Mouse (Mus musculus): ENCODE measurements around the gene Inhba. TPM values are rescaled to one million over a fixed set of nuclear protein-coding genes. Genes with fewer than 3 reads are reported as not detected.

Inhba gene
- 9.5 and 13.4 TPM in 2 replicates for polyA plus RNA-seq (2014; fragmentation: Nextera tagmentation; extraction: Ambion mirVana)

GRCm38 (mm10) chr13:16011372-16012242 lies at the start of gene Inhba:
Gene Inhba, plus strand, starts transcription at chr13:16011851.
- ATAC-seq (ENCODE audit: low read depth) (peak; percentile 67), DNase-seq (ENCODE audit: low spot score) (peak; percentile 56)
- 8% methylated on average over 31 of the region's 31 CpGs for WGBS
- H3K36me3 ChIP-seq (ENCODE audit: control insufficient read depth, insufficient read depth, low read length) = no peaks in the 10 kb centered on the region
- H3K4me1 ChIP-seq (ENCODE audit: control insufficient read depth, insufficient read depth, low read length) = no peaks in the 10 kb centered on the region
- H3K27ac ChIP-seq (replicated peaks; ENCODE audit: low read depth, low read length) = peak within 1 kb of the TSS; percentile 49
- H3K27me3 ChIP-seq (replicated peaks; ENCODE audit: control insufficient read depth, insufficient read depth, low read length) = no peaks in the 10 kb centered on the region
- H3K4me2 ChIP-seq (ENCODE audit: low read depth, low read length) = peak within 1 kb of the TSS; percentile 90
- H3K9ac ChIP-seq (ENCODE audit: low read depth, low read length) = peak within 1 kb of the TSS; percentile 68
- peak within 1 kb of the TSS; percentile 47 for H3K4me3 ChIP-seq (ENCODE audit: low read depth, low read length)
- H3K9me3 ChIP-seq (ENCODE audit: control insufficient read depth, low read length) = no peaks in the 10 kb centered on the region

- WGBS = 100% methylated on average over 1 of the region's 1 CpGs
- ATAC-seq (ENCODE audit: low read depth) (no peak), DNase-seq (ENCODE audit: low spot score) (no peak)
- no peak overlapping the region for H3K4me2 ChIP-seq (ENCODE audit: low read depth, low read length)
- H3K27ac ChIP-seq (replicated peaks; ENCODE audit: low read depth, low read length) = no peak overlapping the region
- H3K9ac ChIP-seq (ENCODE audit: low read depth, low read length) = no peak overlapping the region
- no peaks in the 10 kb centered on the region for H3K36me3 ChIP-seq (ENCODE audit: control insufficient read depth, insufficient read depth, low read length)
- no peaks in the 10 kb centered on the region for H3K4me1 ChIP-seq (ENCODE audit: control insufficient read depth, insufficient read depth, low read length)
- no peaks in the 10 kb centered on the region for H3K27me3 ChIP-seq (replicated peaks; ENCODE audit: control insufficient read depth, insufficient read depth, low read length)
- no peaks in the 10 kb centered on the region for H3K9me3 ChIP-seq (ENCODE audit: control insufficient read depth, low read length)
- no peak overlapping the region for H3K4me3 ChIP-seq (ENCODE audit: low read depth, low read length)
Observed at GRCm38 (mm10) chr13:15976584-15976983, 35.1 kb upstream of the Inhba start.

GRCm38 (mm10) chr13:15979551-15979950 lies 32.1 kb upstream of the Inhba start:
- H3K4me3 ChIP-seq (ENCODE audit: low read depth, low read length) = no peak overlapping the region
- H3K36me3 ChIP-seq (ENCODE audit: control insufficient read depth, insufficient read depth, low read length) = no peaks in the 10 kb centered on the region
- no peak overlapping the region for H3K4me2 ChIP-seq (ENCODE audit: low read depth, low read length)
- no peak overlapping the region for H3K27ac ChIP-seq (replicated peaks; ENCODE audit: low read depth, low read length)
- no peak overlapping the region for H3K9ac ChIP-seq (ENCODE audit: low read depth, low read length)
- 76% methylated on average over 3 of the region's 3 CpGs for WGBS
- H3K4me1 ChIP-seq (ENCODE audit: control insufficient read depth, insufficient read depth, low read length) = no peaks in the 10 kb centered on the region
- H3K27me3 ChIP-seq (replicated peaks; ENCODE audit: control insufficient read depth, insufficient read depth, low read length) = no peaks in the 10 kb centered on the region
- no peaks in the 10 kb centered on the region for H3K9me3 ChIP-seq (ENCODE audit: control insufficient read depth, low read length)
- ATAC-seq (ENCODE audit: low read depth) = no peak
- no peak for DNase-seq (ENCODE audit: low spot score)

- H3K9ac ChIP-seq (ENCODE audit: low read depth, low read length) = no peak overlapping the region
- WGBS = 78% methylated on average over 3 of the region's 3 CpGs
- no peaks in the 10 kb centered on the region for H3K36me3 ChIP-seq (ENCODE audit: control insufficient read depth, insufficient read depth, low read length)
Observed at GRCm38 (mm10) chr13:15982041-15982440, 29.6 kb upstream of the Inhba start.

GRCm38 (mm10) chr13:15985761-15986160 lies 25.9 kb upstream of the Inhba start:
- DNase-seq (ENCODE audit: low spot score) (no peak), ATAC-seq (ENCODE audit: low read depth) (no peak)
- no peak overlapping the region for H3K27ac ChIP-seq (replicated peaks; ENCODE audit: low read depth, low read length)
- no peaks in the 10 kb centered on the region for H3K27me3 ChIP-seq (replicated peaks; ENCODE audit: control insufficient read depth, insufficient read depth, low read length)
- H3K9me3 ChIP-seq (ENCODE audit: control insufficient read depth, low read length) = no peaks in the 10 kb centered on the region
- H3K9ac ChIP-seq (ENCODE audit: low read depth, low read length) = no peak overlapping the region
- H3K4me3 ChIP-seq (ENCODE audit: low read depth, low read length) = no peak overlapping the region
- H3K4me1 ChIP-seq (ENCODE audit: control insufficient read depth, insufficient read depth, low read length) = no peaks in the 10 kb centered on the region
- H3K36me3 ChIP-seq (ENCODE audit: control insufficient read depth, insufficient read depth, low read length) = no peaks in the 10 kb centered on the region
- WGBS = 57% methylated on average over 2 of the region's 2 CpGs
- no peak overlapping the region for H3K4me2 ChIP-seq (ENCODE audit: low read depth, low read length)

More at GRCm38 (mm10) chr13:15982041-15982440, 29.6 kb upstream of the Inhba start:
- H3K4me2 ChIP-seq (ENCODE audit: low read depth, low read length) = no peak overlapping the region
- no peak for DNase-seq (ENCODE audit: low spot score)
- H3K9me3 ChIP-seq (ENCODE audit: control insufficient read depth, low read length) = no peaks in the 10 kb centered on the region
- H3K27ac ChIP-seq (replicated peaks; ENCODE audit: low read depth, low read length) = no peak overlapping the region
- no peaks in the 10 kb centered on the region for H3K4me1 ChIP-seq (ENCODE audit: control insufficient read depth, insufficient read depth, low read length)
- H3K27me3 ChIP-seq (replicated peaks; ENCODE audit: control insufficient read depth, insufficient read depth, low read length) = no peaks in the 10 kb centered on the region
- ATAC-seq (ENCODE audit: low read depth) = no peak
- H3K4me3 ChIP-seq (ENCODE audit: low read depth, low read length) = no peak overlapping the region

GRCm38 (mm10) chr13:15986172-15986571 lies 25.5 kb upstream of the Inhba start:
- Histone ChIP-seq H3K9me3 (ENCODE audit: control insufficient read depth, low read length) (no peaks in the 10 kb centered on the region), H3K4me1 (ENCODE audit: control insufficient read depth, insufficient read depth, low read length) (no peaks in the 10 kb centered on the region), H3K27me3 (replicated peaks; ENCODE audit: control insufficient read depth, insufficient read depth, low read length) (no peaks in the 10 kb centered on the region), H3K9ac (ENCODE audit: low read depth, low read length) (no peak overlapping the region), H3K27ac (replicated peaks; ENCODE audit: low read depth, low read length) (no peak overlapping the region), H3K36me3 (ENCODE audit: control insufficient read depth, insufficient read depth, low read length) (no peaks in the 10 kb centered on the region), H3K4me3 (ENCODE audit: low read depth, low read length) (no peak overlapping the region), H3K4me2 (ENCODE audit: low read depth, low read length) (no peak overlapping the region)
- DNase-seq (ENCODE audit: low spot score) (no peak), ATAC-seq (ENCODE audit: low read depth) (no peak)
- 89% methylated on average over 4 of the region's 4 CpGs for WGBS

GRCm38 (mm10) chr13:15995314-15995713 lies 16.3 kb upstream of the Inhba start:
- ATAC-seq (ENCODE audit: low read depth) (no peak), DNase-seq (ENCODE audit: low spot score) (no peak)
- H3K9me3 ChIP-seq (ENCODE audit: control insufficient read depth, low read length) = no peaks in the 10 kb centered on the region
- H3K4me1 ChIP-seq (ENCODE audit: control insufficient read depth, insufficient read depth, low read length) = no peaks in the 10 kb centered on the region
- no peak overlapping the region for H3K27ac ChIP-seq (replicated peaks; ENCODE audit: low read depth, low read length)
- H3K4me2 ChIP-seq (ENCODE audit: low read depth, low read length) = no peak overlapping the region
- no peak overlapping the region for H3K9ac ChIP-seq (ENCODE audit: low read depth, low read length)
- no peaks in the 10 kb centered on the region for H3K27me3 ChIP-seq (replicated peaks; ENCODE audit: control insufficient read depth, insufficient read depth, low read length)
- H3K36me3 ChIP-seq (ENCODE audit: control insufficient read depth, insufficient read depth, low read length) = no peaks in the 10 kb centered on the region
- 76% methylated on average over 2 of the region's 2 CpGs for WGBS
- H3K4me3 ChIP-seq (ENCODE audit: low read depth, low read length) = no peak overlapping the region

- ATAC-seq (ENCODE audit: low read depth) (no peak), DNase-seq (ENCODE audit: low spot score) (peak; percentile 86)
- Histone ChIP-seq H3K4me2 (ENCODE audit: low read depth, low read length) (no peak overlapping the region), H3K27me3 (replicated peaks; ENCODE audit: control insufficient read depth, insufficient read depth, low read length) (no peaks in the 10 kb centered on the region), H3K27ac (replicated peaks; ENCODE audit: low read depth, low read length) (no peak overlapping the region), H3K9me3 (ENCODE audit: control insufficient read depth, low read length) (no peaks in the 10 kb centered on the region), H3K36me3 (ENCODE audit: control insufficient read depth, insufficient read depth, low read length) (no peaks in the 10 kb centered on the region), H3K4me3 (ENCODE audit: low read depth, low read length) (no peak overlapping the region), H3K4me1 (ENCODE audit: control insufficient read depth, insufficient read depth, low read length) (no peaks in the 10 kb centered on the region), H3K9ac (ENCODE audit: low read depth, low read length) (no peak overlapping the region)
- WGBS = 7% methylated on average over 4 of the region's 4 CpGs
Observed at GRCm38 (mm10) chr13:16005517-16005916, 6.1 kb upstream of the Inhba start.

GRCm38 (mm10) chr13:16007748-16008147 lies 3.9 kb upstream of the Inhba start:
- Histone ChIP-seq H3K9ac (ENCODE audit: low read depth, low read length) (no peak overlapping the region), H3K9me3 (ENCODE audit: control insufficient read depth, low read length) (no peaks in the 10 kb centered on the region), H3K27ac (replicated peaks; ENCODE audit: low read depth, low read length) (no peak overlapping the region), H3K4me3 (ENCODE audit: low read depth, low read length) (no peak overlapping the region), H3K4me1 (ENCODE audit: control insufficient read depth, insufficient read depth, low read length) (no peaks in the 10 kb centered on the region), H3K27me3 (replicated peaks; ENCODE audit: control insufficient read depth, insufficient read depth, low read length) (no peaks in the 10 kb centered on the region), H3K36me3 (ENCODE audit: control insufficient read depth, insufficient read depth, low read length) (no peaks in the 10 kb centered on the region), H3K4me2 (ENCODE audit: low read depth, low read length) (no peak overlapping the region)
- DNase-seq (ENCODE audit: low spot score) (no peak), ATAC-seq (ENCODE audit: low read depth) (no peak)
- 72% methylated on average over 4 of the region's 4 CpGs for whole genome bisulfite sequencing

All from embryonic facial prominence, embryonic 14.5 days (tissue).